Mouse (Mus musculus): ENCODE measurements around the gene Ccdc63. TPM values are rescaled to one million over a fixed set of nuclear protein-coding genes. Genes with fewer than 3 reads are reported as not detected.

The Ccdc63 gene
- polyA plus RNA-seq, 1 experiment from 2014 or later, result 0.03 TPM

DNA sequence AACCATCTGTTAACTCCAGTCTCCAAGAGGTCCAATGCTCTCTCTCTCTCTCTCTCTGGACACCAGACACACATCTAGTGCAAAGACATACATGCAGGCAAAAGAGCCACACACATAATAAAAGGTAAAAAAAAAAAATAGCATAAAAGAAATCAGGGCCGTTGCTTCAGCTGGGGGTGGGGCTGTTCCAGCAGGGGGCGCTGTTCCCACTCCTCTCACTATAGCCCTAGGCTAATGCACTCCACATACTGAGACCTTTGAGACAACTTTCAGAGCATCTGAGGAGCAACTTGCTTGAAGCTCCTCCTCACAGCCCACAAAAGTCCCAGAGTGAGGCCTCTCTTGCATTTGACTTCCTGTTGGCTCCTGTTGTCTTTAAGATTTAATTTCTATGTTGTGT, 36.4 kb downstream of the Ccdc63 start:
- WGBS, result 27% methylated on average over 2 of the region's 2 CpGs
- ATAC-seq (ENCODE audit: low FRiP score) (no peak), DNase-seq (ENCODE audit: low spot score, missing footprints) (no peak)
- no peak overlapping the region for H3K9ac ChIP-seq (ENCODE audit: low read length)
- H3K4me3 ChIP-seq (ENCODE audit: low read depth, low read length), result no peak overlapping the region
- H3K27me3 ChIP-seq (ENCODE audit: control insufficient read depth, insufficient read depth, low read length), result no peaks in the 10 kb centered on the region
- no peaks in the 10 kb centered on the region for H3K9me3 ChIP-seq (ENCODE audit: control insufficient read depth, low read length)
- H3K36me3 ChIP-seq (ENCODE audit: control insufficient read depth, insufficient read depth, low read length), result no peaks in the 10 kb centered on the region
- no peak overlapping the region for H3K4me2 ChIP-seq
- H3K27ac ChIP-seq (ENCODE audit: low read depth, low read length), result no peak overlapping the region
- peaks cover 2% of the 10 kb centered on the region; the same call in 1 of the 2 replicates for H3K4me1 ChIP-seq (ENCODE audit: control insufficient read depth, insufficient read depth, low read length)

DNA sequence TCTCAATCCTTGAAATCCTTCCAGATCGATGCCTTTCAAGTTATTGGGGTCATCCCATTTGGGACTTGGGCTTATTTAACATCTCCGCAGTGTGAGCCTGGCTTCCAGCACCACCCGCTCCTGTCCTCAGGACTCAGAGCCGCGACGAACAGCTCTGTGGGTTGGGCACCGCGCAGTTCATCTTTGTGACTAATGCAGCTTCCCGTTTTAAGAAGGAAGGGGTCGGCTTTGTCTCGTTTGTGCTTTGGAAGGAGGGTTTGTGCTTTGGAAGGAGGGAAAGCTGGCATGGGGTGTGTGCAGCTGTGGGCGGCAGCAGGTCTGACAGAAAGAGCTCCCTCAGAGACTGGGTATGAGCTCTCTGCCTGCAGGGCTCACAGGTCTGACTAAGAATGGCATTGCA, 37.5 kb downstream of the Ccdc63 start:
- H3K4me3 ChIP-seq (ENCODE audit: low read depth, low read length), result no peak overlapping the region
- no peaks in the 10 kb centered on the region for H3K4me1 ChIP-seq (ENCODE audit: control insufficient read depth, insufficient read depth, low read length)
- no peak overlapping the region for H3K9ac ChIP-seq (ENCODE audit: low read length)
- no peak for ATAC-seq (ENCODE audit: low FRiP score)
- no peaks in the 10 kb centered on the region for H3K9me3 ChIP-seq (ENCODE audit: control insufficient read depth, low read length)
- DNase-seq (ENCODE audit: low spot score, missing footprints), result no peak
- H3K27ac ChIP-seq (ENCODE audit: low read depth, low read length), result no peak overlapping the region
- no peak overlapping the region for H3K4me2 ChIP-seq
- no peaks in the 10 kb centered on the region for H3K36me3 ChIP-seq (ENCODE audit: control insufficient read depth, insufficient read depth, low read length)
- no peaks in the 10 kb centered on the region for H3K27me3 ChIP-seq (ENCODE audit: control insufficient read depth, insufficient read depth, low read length)
- WGBS, result 62% methylated on average over 12 of the region's 12 CpGs

DNA sequence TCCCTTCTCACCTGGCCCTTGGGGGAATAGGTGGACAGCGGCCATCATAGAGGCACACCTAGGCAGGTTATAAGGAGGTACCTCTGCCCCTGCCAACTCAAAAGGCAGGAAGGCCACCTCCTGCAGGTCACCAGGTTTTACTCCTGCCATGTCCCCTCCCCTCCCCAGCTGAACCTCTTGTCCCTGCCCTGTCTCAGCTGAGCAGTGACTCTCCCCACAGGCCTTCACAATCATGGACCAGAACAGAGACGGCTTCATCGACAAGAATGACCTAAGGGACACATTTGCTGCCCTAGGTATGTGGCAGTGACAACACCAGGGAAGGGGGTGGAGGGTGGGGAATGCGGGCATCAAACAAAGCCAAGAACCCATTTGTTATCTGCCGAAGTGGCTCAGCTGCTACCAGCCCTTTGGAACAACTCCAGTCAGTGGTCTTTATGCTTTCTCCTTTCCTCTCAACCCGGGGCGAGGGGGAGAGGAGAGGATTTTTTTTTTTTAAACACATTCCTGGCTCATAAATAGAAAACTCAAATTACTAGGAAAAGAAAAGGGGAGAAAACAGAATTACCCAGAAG, 38.1 kb downstream of the Ccdc63 start:
- Histone ChIP-seq H3K4me3 (ENCODE audit: low read depth, low read length) (no peak overlapping the region), H3K4me1 (ENCODE audit: control insufficient read depth, insufficient read depth, low read length) (no peaks in the 10 kb centered on the region), H3K4me2 (no peak overlapping the region), H3K9ac (ENCODE audit: low read length) (no peak overlapping the region), H3K9me3 (ENCODE audit: control insufficient read depth, low read length) (no peaks in the 10 kb centered on the region), H3K27me3 (ENCODE audit: control insufficient read depth, insufficient read depth, low read length) (no peaks in the 10 kb centered on the region), H3K27ac (ENCODE audit: low read depth, low read length) (no peak overlapping the region), H3K36me3 (ENCODE audit: control insufficient read depth, insufficient read depth, low read length) (no peaks in the 10 kb centered on the region)
- no peak for DNase-seq (ENCODE audit: low spot score, missing footprints)
- WGBS, result 70% methylated on average over 7 of the region's 7 CpGs
- ATAC-seq (ENCODE audit: low FRiP score), result no peak

DNA sequence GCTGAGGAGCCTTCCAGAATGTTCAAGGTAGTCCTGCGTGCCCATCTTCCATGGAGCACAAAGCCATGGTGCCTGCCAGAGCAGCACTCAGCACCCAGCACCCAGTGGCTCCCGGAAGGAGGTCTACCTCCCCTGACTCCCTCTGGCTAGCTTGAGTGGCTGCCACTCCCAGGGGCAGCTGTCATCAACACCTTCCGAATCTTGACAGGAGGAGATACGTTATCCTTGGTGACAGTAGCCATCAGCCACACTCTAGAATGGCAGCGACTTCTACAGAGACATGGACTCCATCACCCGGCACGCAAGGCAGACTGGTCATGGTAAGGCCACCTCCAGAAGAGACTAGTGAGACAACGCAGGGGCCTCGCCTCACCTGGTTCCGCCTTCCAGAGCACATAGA, 46.2 kb downstream of the Ccdc63 start:
- no peak overlapping the region for H3K9ac ChIP-seq (ENCODE audit: low read length)
- no peaks in the 10 kb centered on the region for H3K4me1 ChIP-seq (ENCODE audit: control insufficient read depth, insufficient read depth, low read length)
- WGBS, result 92% methylated on average over 10 of the region's 10 CpGs
- DNase-seq (ENCODE audit: low spot score, missing footprints) (no peak), ATAC-seq (ENCODE audit: low FRiP score) (no peak)
- H3K27ac ChIP-seq (ENCODE audit: low read depth, low read length), result no peak overlapping the region
- no peaks in the 10 kb centered on the region for H3K36me3 ChIP-seq (ENCODE audit: control insufficient read depth, insufficient read depth, low read length)
- no peaks in the 10 kb centered on the region; the same call in 1 of the 2 replicates for H3K27me3 ChIP-seq (ENCODE audit: control insufficient read depth, insufficient read depth, low read length)
- no peaks in the 10 kb centered on the region for H3K9me3 ChIP-seq (ENCODE audit: control insufficient read depth, low read length)
- H3K4me2 ChIP-seq, result no peak overlapping the region
- H3K4me3 ChIP-seq (ENCODE audit: low read depth, low read length), result no peak overlapping the region

DNA sequence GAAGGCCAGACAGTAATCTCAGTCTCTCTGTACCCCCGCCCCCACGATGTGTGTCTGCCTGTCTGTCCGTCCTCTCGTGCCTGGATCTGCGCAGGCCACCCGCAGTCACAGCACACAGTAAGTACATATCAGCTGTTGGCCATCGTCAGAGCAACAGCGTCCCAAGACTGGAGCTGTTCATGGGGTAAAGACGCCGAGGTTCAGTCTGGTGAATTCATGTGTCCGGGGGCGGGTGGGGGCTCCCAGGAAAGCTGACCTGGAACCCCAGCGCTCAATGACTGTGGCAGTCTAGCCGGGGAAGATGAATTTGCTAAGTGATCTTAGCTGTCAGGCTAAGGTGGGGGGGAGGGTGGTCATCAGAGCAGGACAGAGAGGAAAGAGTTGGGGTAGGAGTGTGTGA, 46.9 kb downstream of the Ccdc63 start:
- 89% methylated on average over 14 of the region's 14 CpGs for WGBS
- Histone ChIP-seq H3K9ac (ENCODE audit: low read length) (no peak overlapping the region), H3K9me3 (ENCODE audit: control insufficient read depth, low read length) (no peaks in the 10 kb centered on the region), H3K4me2 (no peak overlapping the region), H3K27me3 (ENCODE audit: control insufficient read depth, insufficient read depth, low read length) (no peaks in the 10 kb centered on the region; the same call in 1 of the 2 replicates), H3K4me3 (ENCODE audit: low read depth, low read length) (no peak overlapping the region), H3K36me3 (ENCODE audit: control insufficient read depth, insufficient read depth, low read length) (no peaks in the 10 kb centered on the region), H3K27ac (ENCODE audit: low read depth, low read length) (no peak overlapping the region), H3K4me1 (ENCODE audit: control insufficient read depth, insufficient read depth, low read length) (no peaks in the 10 kb centered on the region)
- no peak for ATAC-seq (ENCODE audit: low FRiP score)
- no peak for DNase-seq (ENCODE audit: low spot score, missing footprints)

DNA sequence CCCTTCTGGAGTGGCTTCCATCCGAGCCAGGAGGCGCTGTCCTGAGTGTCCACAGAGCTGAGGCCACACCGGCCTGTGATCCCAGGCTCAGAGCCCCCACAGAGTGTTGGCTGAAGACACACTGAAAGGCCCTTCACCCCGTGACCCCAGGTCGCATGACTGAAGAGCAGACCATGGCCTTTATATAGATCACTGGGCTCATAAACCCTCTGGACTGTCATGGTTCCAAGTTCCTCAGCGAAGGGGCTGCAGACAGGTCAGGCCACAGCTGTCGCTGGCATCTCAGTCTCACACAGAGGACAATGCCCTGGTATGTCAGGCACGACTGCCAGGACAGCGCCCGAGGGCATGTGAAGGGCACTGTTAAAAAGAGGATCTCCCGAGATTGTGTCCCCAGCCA, 47.8 kb downstream of the Ccdc63 start:
- H3K4me3 ChIP-seq (ENCODE audit: low read depth, low read length), result no peak overlapping the region
- H3K27me3 ChIP-seq (ENCODE audit: control insufficient read depth, insufficient read depth, low read length), result no peaks in the 10 kb centered on the region; the same call in 1 of the 2 replicates
- no peaks in the 10 kb centered on the region for H3K4me1 ChIP-seq (ENCODE audit: control insufficient read depth, insufficient read depth, low read length)
- 75% methylated on average over 11 of the region's 11 CpGs for whole genome bisulfite sequencing
- H3K9me3 ChIP-seq (ENCODE audit: control insufficient read depth, low read length), result no peaks in the 10 kb centered on the region
- H3K9ac ChIP-seq (ENCODE audit: low read length), result no peak overlapping the region
- H3K27ac ChIP-seq (ENCODE audit: low read depth, low read length), result no peak overlapping the region
- DNase-seq (ENCODE audit: low spot score, missing footprints) (no peak), ATAC-seq (ENCODE audit: low FRiP score) (no peak)
- no peak overlapping the region for H3K4me2 ChIP-seq
- no peaks in the 10 kb centered on the region for H3K36me3 ChIP-seq (ENCODE audit: control insufficient read depth, insufficient read depth, low read length)

DNA sequence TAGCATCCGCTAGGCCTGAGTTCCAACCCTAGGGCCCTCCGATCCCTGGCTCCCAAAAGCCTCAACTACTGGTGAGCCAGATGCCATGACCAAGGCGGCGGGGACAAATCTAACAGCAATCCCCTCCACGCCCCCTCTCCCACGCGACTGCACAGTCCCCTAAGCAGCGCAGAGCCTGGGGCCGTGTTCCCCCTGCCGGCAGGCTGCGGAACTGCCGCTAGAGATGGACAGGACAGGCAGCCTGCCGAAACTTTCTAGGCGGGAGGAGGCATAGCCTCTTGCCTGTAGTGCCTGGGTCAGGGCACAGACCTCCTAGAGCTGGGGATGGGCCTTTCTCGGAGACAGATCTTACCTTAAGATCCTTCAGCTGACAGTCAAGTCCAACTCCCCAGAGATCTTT, 49.6 kb downstream of the Ccdc63 start:
- Histone ChIP-seq H3K27me3 (ENCODE audit: control insufficient read depth, insufficient read depth, low read length) (no peaks in the 10 kb centered on the region; the same call in 1 of the 2 replicates), H3K4me1 (ENCODE audit: control insufficient read depth, insufficient read depth, low read length) (no peaks in the 10 kb centered on the region), H3K36me3 (ENCODE audit: control insufficient read depth, insufficient read depth, low read length) (no peaks in the 10 kb centered on the region), H3K9ac (ENCODE audit: low read length) (no peak overlapping the region), H3K9me3 (ENCODE audit: control insufficient read depth, low read length) (no peaks in the 10 kb centered on the region), H3K27ac (ENCODE audit: low read depth, low read length) (no peak overlapping the region), H3K4me2 (no peak overlapping the region), H3K4me3 (ENCODE audit: low read depth, low read length) (no peak overlapping the region)
- peak; percentile 99 for DNase-seq (ENCODE audit: low spot score, missing footprints)
- 0 out of 2 replicates have a peak, but pooled peaks have one; percentile 61 for ATAC-seq (ENCODE audit: low FRiP score)
- WGBS, result 13% methylated on average over 15 of the region's 15 CpGs

DNA sequence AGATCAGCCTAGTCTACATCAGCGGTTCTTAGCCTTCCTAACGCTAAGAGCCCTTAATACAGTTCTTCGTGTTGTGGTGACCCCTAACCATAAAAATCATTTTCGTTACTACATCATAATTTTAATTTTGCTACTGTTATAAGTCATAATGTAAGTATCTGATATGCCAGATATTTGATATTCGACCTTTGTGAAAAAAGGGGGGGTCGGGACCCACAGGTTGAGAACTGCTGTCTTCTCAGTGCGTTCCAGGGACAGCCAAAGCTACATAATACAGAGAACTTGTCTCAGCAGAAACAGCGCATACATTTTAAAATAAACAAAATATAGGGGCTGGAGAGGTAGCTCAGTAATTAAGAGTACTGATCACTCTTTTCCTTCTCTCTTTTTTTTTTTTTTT, 51.0 kb downstream of the Ccdc63 start:
- Histone ChIP-seq H3K36me3 (ENCODE audit: control insufficient read depth, insufficient read depth, low read length) (no peaks in the 10 kb centered on the region), H3K4me1 (ENCODE audit: control insufficient read depth, insufficient read depth, low read length) (no peaks in the 10 kb centered on the region), H3K4me3 (ENCODE audit: low read depth, low read length) (no peak overlapping the region), H3K27ac (ENCODE audit: low read depth, low read length) (no peak overlapping the region), H3K27me3 (ENCODE audit: control insufficient read depth, insufficient read depth, low read length) (no peaks in the 10 kb centered on the region; the same call in 1 of the 2 replicates), H3K9me3 (ENCODE audit: control insufficient read depth, low read length) (no peaks in the 10 kb centered on the region), H3K4me2 (no peak overlapping the region), H3K9ac (ENCODE audit: low read length) (no peak overlapping the region)
- no peak for ATAC-seq (ENCODE audit: low FRiP score)
- WGBS, result 84% methylated on average over 8 of the region's 8 CpGs
- no peak for DNase-seq (ENCODE audit: low spot score, missing footprints)

DNA sequence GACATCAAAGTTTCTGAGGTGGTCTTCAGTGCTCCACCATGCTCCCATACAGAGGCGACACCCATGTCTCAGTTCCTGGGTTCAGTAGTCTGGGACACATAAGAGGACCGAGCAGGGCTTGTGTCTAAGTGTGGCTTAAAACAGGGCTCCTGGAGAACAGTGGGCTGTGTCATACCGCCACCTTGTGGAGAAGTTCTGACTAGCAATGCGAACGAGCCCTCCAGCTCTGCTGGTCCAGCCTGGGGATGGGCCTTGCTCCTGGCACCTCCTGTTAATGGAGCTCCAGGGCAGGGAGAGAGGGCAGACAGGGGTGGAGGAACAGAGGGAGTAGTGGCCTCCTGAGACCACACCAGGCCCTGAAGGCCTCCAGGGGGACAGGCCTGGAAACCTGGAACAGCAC, 51.7 kb downstream of the Ccdc63 start:
- peak; percentile 99 for DNase-seq (ENCODE audit: low spot score, missing footprints)
- WGBS, result 5% methylated on average over 5 of the region's 5 CpGs
- Histone ChIP-seq H3K9me3 (ENCODE audit: control insufficient read depth, low read length) (no peaks in the 10 kb centered on the region), H3K27me3 (ENCODE audit: control insufficient read depth, insufficient read depth, low read length) (no peaks in the 10 kb centered on the region; the same call in 1 of the 2 replicates), H3K4me2 (no peak overlapping the region), H3K36me3 (ENCODE audit: control insufficient read depth, insufficient read depth, low read length) (no peaks in the 10 kb centered on the region), H3K4me3 (ENCODE audit: low read depth, low read length) (no peak overlapping the region), H3K9ac (ENCODE audit: low read length) (no peak overlapping the region), H3K27ac (ENCODE audit: low read depth, low read length) (no peak overlapping the region), H3K4me1 (ENCODE audit: control insufficient read depth, insufficient read depth, low read length) (no peaks in the 10 kb centered on the region)
- peak; percentile 81 for ATAC-seq (ENCODE audit: low FRiP score)
